14 mouse cellular contexts compared by ENCODE assay signal in genomic region chr4:134300316-134300715, GRCm38 (mm10). TPM values are rescaled to one million over a fixed set of nuclear protein-coding genes. Genes with fewer than 3 reads are reported as not detected.
DNase-seq lines count a peak whose midpoint lies in the region; ATAC-seq and TF ChIP-seq lines count a peak whose summit lies in the region.
"Had no signal": no experiment of that assay in that cellular context is flagged by ENCODE, and none has a peak within 500 bp of the region (broad histone marks: within the 10 kb centered on the region; RNA-seq: fewer than 3 reads in every experiment).

No protein-coding gene starts in this region.

- peak; percentile 93 for ATAC-seq in frontal cortex, adult (ENCODE audit: low TSS enrichment)
- peak; percentile 28; the same call in 1 of the 2 replicates for ATAC-seq in G1E (ENCODE audit: extremely low read depth, insufficient number of reproducible peaks, low FRiP score, poor library complexity, severe bottlenecking)

- H3K36me3 ChIP-seq in G1E (replicated peaks): no peaks in the 10 kb centered on the region
- H3K36me3 ChIP-seq in heart, adult 2 months (ENCODE audit: control insufficient read depth, insufficient read depth, low read length): no peaks in the 10 kb centered on the region
- no peaks in the 10 kb centered on the region for H3K36me3 ChIP-seq in thymus, adult 2 months (ENCODE audit: control insufficient read depth, insufficient read depth, low read length)
- H3K36me3 ChIP-seq in limb, embryonic 10.5 days: no peaks in the 10 kb centered on the region
- H3K36me3 ChIP-seq: embryonic facial prominence, embryonic 15.5 days; liver, embryonic 13.5 days; stomach, embryonic 15.5 days had no signal

- H3K4me3 ChIP-seq in G1E (ENCODE audit: low read depth, low read length): peak overlapping the region; percentile 46; the same call in 1 of the 2 replicates
- no peak overlapping the region for H3K4me3 ChIP-seq in heart, adult 2 months
- H3K4me3 ChIP-seq in thymus, adult 2 months (ENCODE audit: control insufficient read depth, insufficient read depth, low read length): no peak overlapping the region
- no peak overlapping the region for H3K4me3 ChIP-seq in limb, embryonic 10.5 days
- H3K4me3 ChIP-seq: embryonic facial prominence, embryonic 15.5 days; liver, embryonic 13.5 days; stomach, embryonic 15.5 days had no signal

- peak overlapping the region; percentile 91 for H3K27ac ChIP-seq in heart, adult 2 months
- H3K27ac ChIP-seq in thymus, adult 2 months (ENCODE audit: control insufficient read depth, insufficient read depth, low read length): no peak overlapping the region
- H3K27ac ChIP-seq in limb, embryonic 10.5 days: no peak overlapping the region
- H3K27ac ChIP-seq: embryonic facial prominence, embryonic 15.5 days; liver, embryonic 13.5 days; stomach, embryonic 15.5 days had no signal

- H3K9ac ChIP-seq in heart, adult 2 months (ENCODE audit: low read depth, low read length): no peak overlapping the region
- H3K9ac ChIP-seq: embryonic facial prominence, embryonic 15.5 days; liver, embryonic 13.5 days; stomach, embryonic 15.5 days had no signal

- DNase-seq in frontal cortex, postnatal 14 days (ENCODE audit: low spot score in 2 of 2): no peak
- peak; percentile 33 for DNase-seq in G1E (ENCODE audit: low spot score)
- peak; percentile 68 to 88 for DNase-seq in heart, adult 2 months
- peak; percentile 34 to 55 for DNase-seq in left cerebral cortex, postnatal 36 days (ENCODE audit: low spot score in 2 of 2)
- DNase-seq in thymus, postnatal 36 days: no peak
- DNase-seq in thymus, adult 2 months: no peak
- no peak for DNase-seq in limb, embryonic 10.5 days (ENCODE audit: low spot score)
- DNase-seq: kidney, adult 18-20 months; liver, embryonic 13.5 days had no signal

- TF ChIP-seq EP300 in heart, adult 2 months (IDR thresholded peaks at IDR 0.05; ENCODE audit: insufficient read depth, low read depth, low read length): peak; percentile 92

- H3K27me3 ChIP-seq in G1E (ENCODE audit: insufficient read depth, low read length): peaks cover 6% of the 10 kb centered on the region
- no peaks in the 10 kb centered on the region for H3K27me3 ChIP-seq in heart, adult 2 months (ENCODE audit: control insufficient read depth, insufficient read depth, low read length)
- no peaks in the 10 kb centered on the region for H3K27me3 ChIP-seq in thymus, adult 2 months (ENCODE audit: control insufficient read depth, insufficient read depth, low read length)
- H3K27me3 ChIP-seq in limb, embryonic 10.5 days (ENCODE audit: low read depth, poor library complexity, severe bottlenecking): no peaks in the 10 kb centered on the region
- H3K27me3 ChIP-seq: embryonic facial prominence, embryonic 15.5 days; liver, embryonic 13.5 days; stomach, embryonic 15.5 days had no signal

- intact Hi-C loops in heart, adult 2 months (cut with DNase I): loop anchor here (2.0 kb wide), 1 partner anchor 14 kb away; the partner anchor contains the start of gene Trim63
- intact Hi-C loops in left cerebral cortex, postnatal 36 days (cut with DNase I): no loop called here

- WGBS in heart, adult 2 months: 42% methylated on average over 9 of the region's 9 CpGs
- WGBS in thymus, adult 2 months: 6% methylated on average over 9 of the region's 9 CpGs
- WGBS in limb, embryonic 10.5 days: 83% methylated on average over 9 of the region's 9 CpGs

- TF ChIP-seq CTCF in G1E (IDR thresholded peaks at IDR 0.05; ENCODE audit: low read depth, low read length): no peak
- TF ChIP-seq CTCF in heart, adult 2 months (IDR thresholded peaks at IDR 0.05): no peak
- TF ChIP-seq CTCF in thymus, adult 2 months (IDR thresholded peaks at IDR 0.05; ENCODE audit: borderline replicate concordance, control insufficient read depth, extremely low read depth, insufficient read depth, low read length, poor library complexity): no peak

- peak; percentile 18; the same call in 1 of the 2 replicates for TF ChIP-seq POLR2A in heart, adult 2 months (IDR thresholded peaks at IDR 0.05; ENCODE audit: insufficient read depth, low read depth, low read length)
- TF ChIP-seq POLR2A in thymus, adult 2 months (IDR thresholded peaks at IDR 0.05; ENCODE audit: control insufficient read depth, extremely low read depth, insufficient read depth, low read length, poor library complexity): no peak

- H3K79me2 ChIP-seq in heart, adult 2 months (replicated peaks; ENCODE audit: control insufficient read depth, insufficient read depth, low read length): no peaks in the 10 kb centered on the region

- peaks cover 3% of the 10 kb centered on the region; the same call in 1 of the 2 replicates for H3K9me3 ChIP-seq in G1E (replicated peaks)
- no peaks in the 10 kb centered on the region for H3K9me3 ChIP-seq in limb, embryonic 10.5 days (replicated peaks)
- H3K9me3 ChIP-seq: embryonic facial prominence, embryonic 15.5 days; liver, embryonic 13.5 days; stomach, embryonic 15.5 days had no signal

- H3K4me1 ChIP-seq in G1E (ENCODE audit: insufficient read depth, low read depth, low read length): peaks cover 19% of the 10 kb centered on the region
- H3K4me1 ChIP-seq in heart, adult 2 months (ENCODE audit: control insufficient read depth, insufficient read depth, low read length): no peaks in the 10 kb centered on the region
- H3K4me1 ChIP-seq in thymus, adult 2 months (replicated peaks; ENCODE audit: control insufficient read depth, insufficient read depth, low read length): peaks cover 6% of the 10 kb centered on the region
- H3K4me1 ChIP-seq in limb, embryonic 10.5 days: 0 out of 2 replicates have a peak, but pooled peaks cover 3% of the 10 kb centered on the region
- H3K4me1 ChIP-seq: liver, embryonic 13.5 days; stomach, embryonic 15.5 days had no signal

RNA-seq across cellular contexts. Expression of gene Pdik1l, which starts 12.6 kb away (rescaled TPM):
- 40.5 and 42.9 TPM in 2 replicates for total RNA-seq in G1E (2014; fragmentation: Nextera tagmentation)
- total RNA-seq in G1E (2017): 43.3 and 53.2 TPM in 2 replicates
- 3.2 and 4.0 TPM in 2 replicates for polyA plus RNA-seq in G1E (2012)
- total RNA-seq in heart, adult 2 months (2021): 1 to 10 TPM; 5.3 to 7.6 TPM
- 1.00 and 4.0 TPM in 2 replicates for polyA plus RNA-seq in heart, adult 2 months (2012; rRNA removed)
- 10 to 100 TPM; 18.1 to 21.6 TPM for total RNA-seq in left cerebral cortex, postnatal 36 days (2021)
- 13.3 and 14.4 TPM in 2 replicates for polyA plus RNA-seq in thymus, adult 2 months (2012; rRNA removed)
- polyA plus RNA-seq in limb, embryonic 10.5 days (2016; fragmentation: Nextera tagmentation; extraction: Ambion mirVana): 13.9 and 19.6 TPM in 2 replicates

RNA-seq across cellular contexts. Expression of gene Trim63, which starts 14.6 kb away (rescaled TPM):
- not detected in 2 replicates for total RNA-seq in G1E (2014; fragmentation: Nextera tagmentation)
- not detected in 2 replicates for total RNA-seq in G1E (2017)
- polyA plus RNA-seq in G1E (2012): not detected in 2 replicates
- 100 to 1,000 TPM; 209 to 210 TPM for total RNA-seq in heart, adult 2 months (2021)
- 142 and 215 TPM in 2 replicates for polyA plus RNA-seq in heart, adult 2 months (2012; rRNA removed)
- total RNA-seq in left cerebral cortex, postnatal 36 days (2021): under 1 TPM; 0.22 to 0.27 TPM
- polyA plus RNA-seq in thymus, adult 2 months (2012; rRNA removed): 0.43 and 5.9 TPM in 2 replicates
- polyA plus RNA-seq in limb, embryonic 10.5 days (2016; fragmentation: Nextera tagmentation; extraction: Ambion mirVana): 0.30 and 0.95 TPM in 2 replicates

RNA-seq across cellular contexts. Expression of gene Slc30a2, which starts 42.7 kb away (rescaled TPM):
- 3.8 and 4.6 TPM in 2 replicates for total RNA-seq in G1E (2014; fragmentation: Nextera tagmentation)
- total RNA-seq in G1E (2017): 5.6 and 6.1 TPM in 2 replicates
- polyA plus RNA-seq in G1E (2012): 4.7 and 8.2 TPM in 2 replicates
- total RNA-seq in heart, adult 2 months (2021): under 1 TPM; 0.45 to 0.65 TPM
- polyA plus RNA-seq in heart, adult 2 months (2012; rRNA removed): 0.12 and 0.35 TPM in 2 replicates
- total RNA-seq in left cerebral cortex, postnatal 36 days (2021): not detected
- 1.1 and 2.0 TPM in 2 replicates for polyA plus RNA-seq in thymus, adult 2 months (2012; rRNA removed)
- not detected in 2 replicates for polyA plus RNA-seq in limb, embryonic 10.5 days (2016; fragmentation: Nextera tagmentation; extraction: Ambion mirVana)
- polyA plus RNA-seq: C2C12; liver, embryonic 13.5 days; neural tube, embryonic 11.5 days had no signal

RNA-seq across cellular contexts. Expression of gene Grrp1, which starts 46.4 kb away (rescaled TPM):
- total RNA-seq in G1E (2014; fragmentation: Nextera tagmentation) (not detected in 2 replicates), G1E (2017) (not detected in 2 replicates)
- polyA plus RNA-seq in G1E (2012): not detected in 2 replicates
- total RNA-seq in heart, adult 2 months (2021): 1 to 10 TPM; 5.2 to 5.7 TPM
- 10.0 and 11.0 TPM in 2 replicates for polyA plus RNA-seq in heart, adult 2 months (2012; rRNA removed)
- total RNA-seq in left cerebral cortex, postnatal 36 days (2021): 1 to 10 TPM; 2.8 to 3.4 TPM
- polyA plus RNA-seq in thymus, adult 2 months (2012; rRNA removed): 5.2 and 6.6 TPM in 2 replicates
- polyA plus RNA-seq in limb, embryonic 10.5 days (2016; fragmentation: Nextera tagmentation; extraction: Ambion mirVana): 9.2 and 10.9 TPM in 2 replicates
- polyA plus RNA-seq: C2C12 had no signal

RNA-seq across cellular contexts. Expression of gene Gm30191, which starts 53.6 kb away (rescaled TPM):
- not detected in 2 replicates for total RNA-seq in G1E (2014; fragmentation: Nextera tagmentation)
- total RNA-seq in G1E (2017): not detected in 2 replicates
- polyA plus RNA-seq in G1E (2012): not detected in 2 replicates
- not detected for total RNA-seq in heart, adult 2 months (2021)
- polyA plus RNA-seq in heart, adult 2 months (2012; rRNA removed): not detected in 2 replicates
- total RNA-seq in left cerebral cortex, postnatal 36 days (2021): not detected
- polyA plus RNA-seq in thymus, adult 2 months (2012; rRNA removed): not detected in 2 replicates
- not detected in 2 replicates for polyA plus RNA-seq in limb, embryonic 10.5 days (2016; fragmentation: Nextera tagmentation; extraction: Ambion mirVana)
- polyA plus RNA-seq: C2C12; embryonic facial prominence, embryonic 15.5 days; liver, embryonic 13.5 days; neural tube, embryonic 11.5 days; stomach, embryonic 15.5 days had no signal

Comparison
In these comparisons a context has a peak if more than half of its experiments do, and no peak if none do; other contexts are left out.
1. DNase-seq: peak in G1E (single experiment), heart, adult 2 months (2 of 2) and left cerebral cortex, postnatal 36 days (2 of 2); none in frontal cortex, postnatal 14 days (0 of 2), thymus, postnatal 36 days (0 of 2), thymus, adult 2 months (single experiment) and limb, embryonic 10.5 days (single experiment).
2. RNA of gene Trim63, which starts 14.6 kb away (polyA plus RNA-seq): 142 to 215 TPM in heart, adult 2 months; 0.43 to 5.9 TPM in thymus, adult 2 months, 0.30 to 0.95 TPM in limb, embryonic 10.5 days and not detected in G1E; every median in the first group is over 10 times any median in the second.